Mouse (Mus musculus): ENCODE results near the gene Ciz1. TPM values are rescaled to one million over a fixed set of nuclear protein-coding genes. Genes with fewer than 3 reads are reported as not detected.

Ciz1 gene
- total RNA-seq, 1 experiment from 2014 or later = 107 TPM

- DNase-seq = no peak
Observed at GRCm38 (mm10) chr2:32319586-32320580, 32.2 kb upstream of the Ciz1 start.

GRCm38 (mm10) chr2:32320721-32321120, 31.4 kb upstream of the Ciz1 start:
- no peak for DNase-seq

DNA sequence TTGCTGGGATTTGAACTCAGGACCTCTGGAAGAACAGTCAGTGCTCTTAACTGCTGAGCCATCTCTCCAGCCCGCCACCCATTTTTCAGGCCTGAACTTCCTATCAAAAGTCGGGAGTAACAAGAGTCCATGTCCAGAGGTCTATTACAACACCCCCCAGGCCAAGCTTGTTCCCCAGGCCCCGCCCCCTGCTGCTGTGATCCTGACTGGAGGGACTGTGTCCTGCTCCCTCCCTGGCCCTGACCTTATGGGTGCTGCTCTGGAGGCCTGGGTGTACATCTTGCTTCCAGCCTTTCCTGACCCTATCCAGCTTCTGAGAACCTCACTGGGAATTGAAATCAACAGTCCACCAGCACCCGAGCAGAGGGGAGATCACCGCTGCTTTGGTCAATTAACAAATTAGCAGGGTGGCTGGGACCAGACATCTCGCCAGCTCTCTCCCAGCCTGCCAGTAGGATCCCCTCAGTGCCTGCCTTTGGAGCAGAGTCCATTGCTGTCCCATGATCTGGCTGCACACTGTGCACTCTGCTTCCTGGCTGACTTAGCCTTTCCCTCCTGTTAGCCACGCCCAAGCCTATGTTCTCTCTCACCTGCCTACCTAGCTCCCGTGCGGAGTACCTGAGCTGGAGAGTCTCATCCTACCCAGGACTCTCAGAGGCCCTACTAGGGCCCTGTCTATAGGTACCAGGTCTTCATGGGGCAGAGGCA, 30.4 kb upstream of the Ciz1 start:
- no peak for DNase-seq

DNA sequence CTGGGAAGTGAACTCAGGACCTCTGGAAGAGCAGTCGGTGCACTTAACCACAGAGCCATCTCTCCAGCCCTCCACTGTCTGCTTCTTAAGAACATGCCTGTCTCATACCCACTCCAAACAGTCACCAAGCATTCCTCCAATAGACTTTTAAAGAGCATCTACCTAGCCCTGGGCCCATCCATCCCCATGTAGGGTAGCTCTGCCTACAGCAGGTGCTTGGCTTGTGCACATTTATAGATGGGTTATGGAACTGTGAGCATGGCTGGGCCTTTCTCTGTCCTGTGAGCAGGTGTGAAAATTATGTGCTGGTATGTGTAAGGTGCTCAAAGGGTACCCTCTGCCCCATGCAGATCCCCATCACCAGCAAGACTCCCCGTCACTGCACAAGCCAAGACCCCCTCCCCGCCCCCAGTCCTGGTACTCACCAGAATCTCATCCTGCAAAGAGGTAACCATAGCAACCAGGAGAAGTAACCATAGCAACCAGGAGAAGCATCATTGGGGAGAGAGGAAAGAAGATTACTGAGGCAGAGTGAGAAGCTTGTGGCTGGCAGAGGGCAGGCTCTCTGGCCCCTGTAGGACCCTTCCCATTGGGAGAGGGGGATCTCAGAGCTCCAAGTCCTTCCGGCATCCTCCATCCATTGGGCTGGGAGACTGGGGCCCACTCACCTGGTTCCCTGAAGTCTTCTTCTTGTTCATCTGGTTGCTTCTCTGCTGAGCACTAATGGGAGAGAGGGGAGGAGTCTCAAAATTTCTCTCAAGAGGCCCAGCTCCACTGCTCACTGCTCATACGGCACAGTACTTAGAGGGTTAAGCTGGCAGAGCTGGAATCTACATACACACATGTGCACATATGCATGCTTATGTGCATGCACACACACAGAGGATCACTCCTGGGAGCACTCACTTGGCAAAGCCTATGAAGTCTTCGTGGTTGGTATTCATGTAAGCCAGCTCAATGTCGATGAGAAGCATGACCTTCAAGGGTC, 29.1 kb upstream of the Ciz1 start:
- no peak for DNase-seq

DNA sequence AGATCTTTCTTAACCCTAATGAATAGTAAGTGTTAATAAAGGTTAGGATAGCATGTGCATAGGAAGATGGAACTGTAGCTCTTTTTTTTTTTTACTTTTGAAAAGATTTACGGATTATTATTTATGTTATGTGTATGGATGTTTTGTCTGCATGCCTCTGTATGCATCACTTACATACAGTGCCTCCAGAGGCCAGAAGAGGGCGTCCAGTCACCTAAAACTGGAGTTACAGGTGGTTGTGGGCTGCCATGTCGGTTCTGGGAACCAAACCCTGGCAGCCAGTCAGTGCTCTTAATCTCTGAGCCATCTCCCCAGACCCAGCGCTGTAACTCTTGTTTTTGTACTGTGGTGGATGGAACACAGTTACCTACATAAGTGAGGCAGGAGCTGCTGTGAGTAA, 27.8 kb upstream of the Ciz1 start:
- DNase-seq = no peak

GRCm38 (mm10) chr2:32325342-32325741, 26.8 kb upstream of the Ciz1 start:
- DNase-seq = no peak

GRCm38 (mm10) chr2:32327200-32327599, 24.9 kb upstream of the Ciz1 start:
- DNase-seq = no peak

GRCm38 (mm10) chr2:32328911-32329460, 23.1 kb upstream of the Ciz1 start:
- DNase-seq = no peak

GRCm38 (mm10) chr2:32329531-32329930, 22.6 kb upstream of the Ciz1 start:
- no peak for DNase-seq

DNA sequence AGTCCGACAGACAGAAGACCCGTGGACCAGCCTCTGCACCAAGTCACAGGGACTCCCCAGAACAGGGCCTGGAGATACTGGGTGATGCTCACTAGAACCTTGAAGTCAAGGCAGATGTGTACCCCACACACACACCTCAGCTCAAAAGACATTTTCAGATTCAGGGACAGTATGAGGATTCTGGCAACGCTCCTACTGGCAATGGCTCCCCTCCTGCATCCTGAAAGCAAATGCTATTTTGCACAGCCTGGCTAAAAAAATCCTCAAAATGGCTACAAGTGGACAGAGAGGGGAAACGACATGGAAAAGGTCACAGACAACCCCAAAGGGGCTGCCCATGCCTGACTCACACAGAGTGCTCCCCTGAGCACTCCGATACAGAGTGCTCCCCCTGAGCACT, 20.0 kb upstream of the Ciz1 start:
- no peak for DNase-seq

GRCm38 (mm10) chr2:32335888-32336287, 16.2 kb upstream of the Ciz1 start:
- DNase-seq = no peak

DNA sequence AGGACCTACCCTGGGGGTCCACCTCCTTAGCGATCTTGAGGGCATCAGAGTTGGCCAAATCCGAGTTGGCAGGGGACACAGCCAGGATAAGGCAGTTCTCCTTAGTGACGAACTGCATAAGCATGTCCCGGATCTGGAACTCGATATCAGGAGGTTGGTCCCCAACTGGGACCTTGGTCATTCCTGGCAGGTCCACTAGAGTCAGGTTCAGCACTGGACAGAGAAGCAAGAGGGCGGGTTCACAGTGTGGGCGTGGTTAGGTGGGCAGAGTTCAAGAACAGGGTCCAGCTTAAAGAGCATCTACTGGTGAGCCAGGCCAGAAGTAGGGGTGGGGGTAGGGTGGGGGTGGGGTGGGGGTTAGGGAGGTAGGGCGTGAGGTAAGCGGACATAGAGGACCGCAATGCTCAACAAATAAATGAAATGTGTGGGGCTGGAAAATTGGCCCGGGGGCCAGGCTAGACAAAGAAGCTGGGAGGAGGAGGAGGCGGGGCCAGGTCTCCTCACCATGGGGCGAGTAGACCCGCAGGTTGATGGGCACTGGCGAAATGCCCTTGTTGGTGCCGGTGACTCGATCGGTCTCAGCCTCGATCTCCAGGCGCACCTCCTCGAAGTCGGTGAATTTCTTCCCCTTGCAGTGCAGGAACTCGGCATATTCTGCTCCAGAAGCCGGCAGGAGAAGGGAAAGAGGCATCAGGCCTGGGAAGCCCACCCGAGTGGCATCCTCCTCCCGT, 12.1 kb upstream of the Ciz1 start:
- no peak for DNase-seq

- no peak for DNase-seq
Observed at GRCm38 (mm10) chr2:32340836-32341633, 11.1 kb upstream of the Ciz1 start.

- DNase-seq = no peak
Observed at GRCm38 (mm10) chr2:32341634-32341939, 10.5 kb upstream of the Ciz1 start.

GRCm38 (mm10) chr2:32342039-32342438, 10.1 kb upstream of the Ciz1 start:
- DNase-seq = no peak

GRCm38 (mm10) chr2:32342539-32343350, 9.4 kb upstream of the Ciz1 start:
- DNase-seq = no peak

- DNase-seq = no peak
Observed at GRCm38 (mm10) chr2:32343351-32343671, 8.8 kb upstream of the Ciz1 start.

GRCm38 (mm10) chr2:32344056-32344455, 8.1 kb upstream of the Ciz1 start:
- no peak for DNase-seq

DNA sequence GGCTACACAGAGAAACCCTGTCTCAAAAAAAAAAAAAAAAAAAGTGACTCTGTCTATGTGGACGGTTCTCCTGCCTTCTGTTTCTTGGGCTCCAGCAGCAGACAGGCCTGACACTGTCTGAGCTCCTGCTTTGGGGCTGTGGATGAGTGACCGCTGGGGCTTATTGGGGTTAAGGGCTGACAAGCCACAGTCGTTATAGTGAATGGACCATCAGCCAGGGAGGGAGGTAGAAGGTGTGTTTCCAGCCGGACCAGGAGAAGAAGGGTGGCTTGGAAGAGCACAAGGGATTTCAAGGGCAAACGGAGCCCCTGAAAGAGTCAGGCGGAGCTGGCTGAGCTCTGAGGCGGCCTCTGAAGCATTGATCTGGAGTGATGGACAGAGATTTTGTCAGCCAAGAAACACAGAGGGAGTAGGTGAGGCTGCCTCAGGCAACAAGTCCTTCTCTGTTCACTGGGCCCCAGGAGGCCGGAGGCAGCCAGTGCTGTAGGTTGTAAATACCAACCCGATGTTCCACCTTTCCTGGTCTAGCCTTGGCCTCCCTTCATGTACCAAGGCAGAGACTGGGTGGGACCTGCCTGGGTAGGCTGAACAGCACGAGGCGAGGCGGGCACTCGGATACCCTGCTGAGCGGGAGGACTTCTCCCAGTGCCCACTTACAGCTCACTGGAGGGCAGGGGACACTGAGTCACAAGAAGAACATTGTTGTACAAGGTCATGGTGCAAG, 7.4 kb upstream of the Ciz1 start:
- no peak for DNase-seq

Data from adrenal gland, postnatal 25 days (tissue).